Mouse (Mus musculus): ENCODE results near the gene Pde1a. TPM values are rescaled to one million over a fixed set of nuclear protein-coding genes. Genes with fewer than 3 reads are reported as not detected.

The Pde1a gene
- total and polyA plus RNA-seq, 3 experiments: 0.33 TPM; not detected in 2

- Histone ChIP-seq H3K4me1 (ENCODE audit: insufficient read depth, low read depth, low read length) (no peaks in the 10 kb centered on the region), H3K9me3 (replicated peaks) (no peaks in the 10 kb centered on the region), H3K36me3 (replicated peaks) (no peaks in the 10 kb centered on the region), H3K4me3 (ENCODE audit: low read depth, low read length) (no peak overlapping the region), H3K27me3 (ENCODE audit: insufficient read depth, low read length) (no peaks in the 10 kb centered on the region)
- TF ChIP-seq GATA1 (IDR thresholded peaks at IDR 0.05; ENCODE audit: borderline replicate concordance, low read length) (no peak), CTCF (IDR thresholded peaks at IDR 0.05; ENCODE audit: low read depth, low read length) (no peak), TAL1 (conservative IDR thresholded peaks at IDR 0.05; ENCODE audit: low read depth, low read length) (no peak), POLR2AphosphoS5 (IDR thresholded peaks at IDR 0.05; ENCODE audit: insufficient replicate concordance, low read depth, low read length) (no peak), GATA2 (IDR thresholded peaks at IDR 0.05; ENCODE audit: borderline replicate concordance, low read depth, low read length) (no peak)
- DNase-seq (ENCODE audit: low spot score): no peak
- ATAC-seq (ENCODE audit: extremely low read depth, insufficient number of reproducible peaks, low FRiP score, poor library complexity, severe bottlenecking): no peak
Observed at GRCm38 (mm10) chr2:80069745-80070144, 59.5 kb downstream of the Pde1a start.

GRCm38 (mm10) chr2:80066449-80066848 is 62.8 kb downstream of the Pde1a start:
- Histone ChIP-seq H3K27me3 (ENCODE audit: insufficient read depth, low read length) (no peaks in the 10 kb centered on the region), H3K9me3 (replicated peaks) (no peaks in the 10 kb centered on the region), H3K4me3 (ENCODE audit: low read depth, low read length) (no peak overlapping the region), H3K4me1 (ENCODE audit: insufficient read depth, low read depth, low read length) (no peaks in the 10 kb centered on the region), H3K36me3 (replicated peaks) (no peaks in the 10 kb centered on the region)
- ATAC-seq (ENCODE audit: extremely low read depth, insufficient number of reproducible peaks, low FRiP score, poor library complexity, severe bottlenecking) (no peak), DNase-seq (ENCODE audit: low spot score) (no peak)
- TF ChIP-seq GATA2 (IDR thresholded peaks at IDR 0.05; ENCODE audit: borderline replicate concordance, low read depth, low read length): no peak
- no peak for TF ChIP-seq POLR2AphosphoS5 (IDR thresholded peaks at IDR 0.05; ENCODE audit: insufficient replicate concordance, low read depth, low read length)
- no peak for TF ChIP-seq TAL1 (conservative IDR thresholded peaks at IDR 0.05; ENCODE audit: low read depth, low read length)
- no peak for TF ChIP-seq CTCF (IDR thresholded peaks at IDR 0.05; ENCODE audit: low read depth, low read length)
- no peak for TF ChIP-seq GATA1 (IDR thresholded peaks at IDR 0.05; ENCODE audit: borderline replicate concordance, low read length)

GRCm38 (mm10) chr2:80056062-80056461 is 73.2 kb downstream of the Pde1a start:
- no peaks in the 10 kb centered on the region for H3K27me3 ChIP-seq (ENCODE audit: insufficient read depth, low read length)
- no peak for ATAC-seq (ENCODE audit: extremely low read depth, insufficient number of reproducible peaks, low FRiP score, poor library complexity, severe bottlenecking)
- no peaks in the 10 kb centered on the region for H3K9me3 ChIP-seq (replicated peaks)
- H3K4me1 ChIP-seq (ENCODE audit: insufficient read depth, low read depth, low read length): no peaks in the 10 kb centered on the region
- no peak for TF ChIP-seq CTCF (IDR thresholded peaks at IDR 0.05; ENCODE audit: low read depth, low read length)
- no peak for TF ChIP-seq GATA1 (IDR thresholded peaks at IDR 0.05; ENCODE audit: borderline replicate concordance, low read length)
- TF ChIP-seq TAL1 (conservative IDR thresholded peaks at IDR 0.05; ENCODE audit: low read depth, low read length): no peak
- TF ChIP-seq POLR2AphosphoS5 (IDR thresholded peaks at IDR 0.05; ENCODE audit: insufficient replicate concordance, low read depth, low read length): no peak
- no peak for DNase-seq (ENCODE audit: low spot score)
- no peak overlapping the region for H3K4me3 ChIP-seq (ENCODE audit: low read depth, low read length)
- no peaks in the 10 kb centered on the region for H3K36me3 ChIP-seq (replicated peaks)

- DNase-seq (ENCODE audit: low spot score) (no peak), ATAC-seq (ENCODE audit: extremely low read depth, insufficient number of reproducible peaks, low FRiP score, poor library complexity, severe bottlenecking) (no peak)
- Histone ChIP-seq H3K27me3 (ENCODE audit: insufficient read depth, low read length) (no peaks in the 10 kb centered on the region), H3K4me1 (ENCODE audit: insufficient read depth, low read depth, low read length) (no peaks in the 10 kb centered on the region), H3K4me3 (ENCODE audit: low read depth, low read length) (no peak overlapping the region), H3K9me3 (replicated peaks) (no peaks in the 10 kb centered on the region), H3K36me3 (replicated peaks) (no peaks in the 10 kb centered on the region)
- no peak for TF ChIP-seq GATA2 (IDR thresholded peaks at IDR 0.05; ENCODE audit: borderline replicate concordance, low read depth, low read length)
Observed at GRCm38 (mm10) chr2:80054042-80054441, 75.2 kb downstream of the Pde1a start.

GRCm38 (mm10) chr2:80046751-80047513 is 82.3 kb downstream of the Pde1a start:
- H3K4me1 ChIP-seq (ENCODE audit: insufficient read depth, low read depth, low read length): no peaks in the 10 kb centered on the region
- TF ChIP-seq GATA1 (IDR thresholded peaks at IDR 0.05; ENCODE audit: borderline replicate concordance, low read length) (no peak), TAL1 (conservative IDR thresholded peaks at IDR 0.05; ENCODE audit: low read depth, low read length) (no peak), CTCF (IDR thresholded peaks at IDR 0.05; ENCODE audit: low read depth, low read length) (no peak), POLR2AphosphoS5 (IDR thresholded peaks at IDR 0.05; ENCODE audit: insufficient replicate concordance, low read depth, low read length) (no peak), GATA2 (IDR thresholded peaks at IDR 0.05; ENCODE audit: borderline replicate concordance, low read depth, low read length) (no peak)
- no peaks in the 10 kb centered on the region for H3K36me3 ChIP-seq (replicated peaks)
- H3K4me3 ChIP-seq (ENCODE audit: low read depth, low read length): no peak overlapping the region
- H3K9me3 ChIP-seq (replicated peaks): no peaks in the 10 kb centered on the region
- no peaks in the 10 kb centered on the region for H3K27me3 ChIP-seq (ENCODE audit: insufficient read depth, low read length)
- DNase-seq (ENCODE audit: low spot score): no peak
- ATAC-seq (ENCODE audit: extremely low read depth, insufficient number of reproducible peaks, low FRiP score, poor library complexity, severe bottlenecking): no peak

- TF ChIP-seq CTCF (IDR thresholded peaks at IDR 0.05; ENCODE audit: low read depth, low read length): no peak
- Histone ChIP-seq H3K36me3 (replicated peaks) (no peaks in the 10 kb centered on the region), H3K27me3 (ENCODE audit: insufficient read depth, low read length) (no peaks in the 10 kb centered on the region), H3K9me3 (replicated peaks) (no peaks in the 10 kb centered on the region), H3K4me3 (ENCODE audit: low read depth, low read length) (no peak overlapping the region), H3K4me1 (ENCODE audit: insufficient read depth, low read depth, low read length) (no peaks in the 10 kb centered on the region)
- no peak for DNase-seq (ENCODE audit: low spot score)
- ATAC-seq (ENCODE audit: extremely low read depth, insufficient number of reproducible peaks, low FRiP score, poor library complexity, severe bottlenecking): no peak
Observed at GRCm38 (mm10) chr2:80038642-80039445, 90.4 kb downstream of the Pde1a start.
